ENCODE assay signal across 8 mouse cellular contexts in the genomic region with DNA sequence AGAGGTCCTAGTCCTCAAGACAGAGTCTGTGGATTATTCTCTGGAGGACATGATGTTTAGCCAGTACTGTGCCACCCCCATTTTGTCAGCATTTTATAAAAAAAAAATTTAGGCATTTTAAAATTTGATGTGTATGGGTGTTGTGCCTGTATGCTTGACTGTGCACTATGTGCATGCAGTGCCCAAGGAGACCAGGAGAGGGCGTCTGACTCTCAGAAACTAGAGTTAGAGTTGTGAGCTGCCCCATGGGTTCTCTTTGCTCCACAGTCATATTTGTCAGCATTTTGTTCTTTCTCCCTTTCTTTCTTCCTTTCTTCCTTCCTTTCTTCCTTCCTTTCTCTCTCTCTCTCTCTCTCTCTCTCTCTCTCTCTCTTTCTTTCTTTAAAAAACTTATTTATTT. TPM values are rescaled to one million over a fixed set of nuclear protein-coding genes. Genes with fewer than 3 reads are reported as not detected.
DNase-seq lines count a peak whose midpoint lies in the region; ATAC-seq and TF ChIP-seq lines count a peak whose summit lies in the region.

No protein-coding gene starts in this region.

- no peak overlapping the region for H3K9ac ChIP-seq in hindbrain, postnatal 0 days (replicated peaks; ENCODE audit: low read length)
- H3K9ac ChIP-seq in hindbrain, embryonic 16.5 days (ENCODE audit: low read depth, low read length) = no peak overlapping the region
- H3K9ac ChIP-seq in ES-E14 (ENCODE audit: insufficient read depth, low read depth, low read length, poor library complexity, severe bottlenecking) = no peak overlapping the region
- H3K9ac ChIP-seq in liver, postnatal 0 days (replicated peaks) = no peak overlapping the region
- no peak overlapping the region for H3K9ac ChIP-seq in heart, embryonic 12.5 days
- no peak overlapping the region for H3K9ac ChIP-seq in forebrain, embryonic 13.5 days

- no peak for ATAC-seq in hindbrain, postnatal 0 days
- ATAC-seq in hindbrain, embryonic 16.5 days = no peak
- ATAC-seq in liver, postnatal 0 days = no peak
- ATAC-seq in heart, embryonic 12.5 days (ENCODE audit: insufficient number of reproducible peaks, low FRiP score) = no peak
- ATAC-seq in forebrain, embryonic 13.5 days = no peak

- no peak overlapping the region for H3K27ac ChIP-seq in hindbrain, postnatal 0 days
- no peak overlapping the region for H3K27ac ChIP-seq in hindbrain, embryonic 16.5 days (ENCODE audit: low read depth, low read length)
- no peak overlapping the region for H3K27ac ChIP-seq in ES-E14 (ENCODE audit: insufficient read depth, low read depth, low read length, poor library complexity, severe bottlenecking)
- H3K27ac ChIP-seq in liver, postnatal 0 days (ENCODE audit: low read depth) = no peak overlapping the region
- H3K27ac ChIP-seq in heart, embryonic 12.5 days (ENCODE audit: poor library complexity, severe bottlenecking) = no peak overlapping the region
- no peak overlapping the region for H3K27ac ChIP-seq in forebrain, embryonic 13.5 days

- H3K4me2 ChIP-seq in hindbrain, postnatal 0 days (ENCODE audit: low read depth, low read length) = no peak overlapping the region
- no peak overlapping the region for H3K4me2 ChIP-seq in hindbrain, embryonic 16.5 days (ENCODE audit: low read length)
- no peak overlapping the region for H3K4me2 ChIP-seq in liver, postnatal 0 days (ENCODE audit: low read depth, low read length)
- no peak overlapping the region for H3K4me2 ChIP-seq in heart, embryonic 12.5 days
- H3K4me2 ChIP-seq in forebrain, embryonic 13.5 days = no peak overlapping the region

- H3K4me3 ChIP-seq in hindbrain, postnatal 0 days (ENCODE audit: low read length) = no peak overlapping the region
- H3K4me3 ChIP-seq in hindbrain, embryonic 16.5 days (ENCODE audit: low read length) = no peak overlapping the region
- no peak overlapping the region for H3K4me3 ChIP-seq in ES-E14 (ENCODE audit: insufficient read depth in 1 of 2, low read depth in 1 of 2, low read length in 2 of 2, poor library complexity in 1 of 2, severe bottlenecking in 1 of 2)
- no peak overlapping the region for H3K4me3 ChIP-seq in liver, postnatal 0 days (ENCODE audit: low read depth, low read length)
- H3K4me3 ChIP-seq in heart, embryonic 12.5 days = no peak overlapping the region
- no peak overlapping the region for H3K4me3 ChIP-seq in forebrain, embryonic 13.5 days

- H3K4me1 ChIP-seq in hindbrain, postnatal 0 days (ENCODE audit: insufficient read depth, low read length) = no peaks in the 10 kb centered on the region
- no peaks in the 10 kb centered on the region for H3K4me1 ChIP-seq in hindbrain, embryonic 16.5 days (ENCODE audit: control insufficient read depth, insufficient read depth, low read depth, low read length)
- H3K4me1 ChIP-seq in ES-E14 (ENCODE audit: control insufficient read depth in 2 of 2, insufficient read depth in 2 of 2, low read length in 2 of 2, poor library complexity in 1 of 2) = peaks cover 0 to 8% of the 10 kb centered on the region in 2 experiments; a peak in 1 of 4 replicates
- H3K4me1 ChIP-seq in liver, postnatal 0 days (ENCODE audit: insufficient read depth) = no peaks in the 10 kb centered on the region
- no peaks in the 10 kb centered on the region for H3K4me1 ChIP-seq in heart, embryonic 12.5 days (replicated peaks)
- 0 out of 2 replicates have a peak, but pooled peaks cover 7% of the 10 kb centered on the region for H3K4me1 ChIP-seq in forebrain, embryonic 13.5 days

- WGBS in hindbrain, postnatal 0 days = 41% methylated on average over 1 of the region's 1 CpGs
- 36% methylated on average over 1 of the region's 1 CpGs for WGBS in hindbrain, embryonic 16.5 days
- WGBS in liver, postnatal 0 days (ENCODE audit: insufficient replicate concordance) = 21% methylated on average over 1 of the region's 1 CpGs
- WGBS in heart, embryonic 12.5 days = 12% methylated on average over 1 of the region's 1 CpGs
- 21% methylated on average over 1 of the region's 1 CpGs for WGBS in forebrain, embryonic 13.5 days

- no peaks in the 10 kb centered on the region for H3K9me3 ChIP-seq in hindbrain, postnatal 0 days (ENCODE audit: low read length)
- no peaks in the 10 kb centered on the region for H3K9me3 ChIP-seq in hindbrain, embryonic 16.5 days (ENCODE audit: control insufficient read depth, low read length)
- no peaks in the 10 kb centered on the region for H3K9me3 ChIP-seq in ES-E14 (ENCODE audit: control insufficient read depth, insufficient read depth, low read depth, low read length)
- H3K9me3 ChIP-seq in liver, postnatal 0 days (ENCODE audit: low read length) = no peaks in the 10 kb centered on the region
- no peaks in the 10 kb centered on the region for H3K9me3 ChIP-seq in heart, embryonic 12.5 days (replicated peaks)
- H3K9me3 ChIP-seq in forebrain, embryonic 13.5 days (replicated peaks) = no peaks in the 10 kb centered on the region; the same call in 1 of the 2 replicates

- H3K36me3 ChIP-seq in hindbrain, postnatal 0 days (ENCODE audit: insufficient read depth, low read length) = peaks cover 3% of the 10 kb centered on the region
- peaks cover 5% of the 10 kb centered on the region; the same call in 1 of the 2 replicates for H3K36me3 ChIP-seq in hindbrain, embryonic 16.5 days (ENCODE audit: control insufficient read depth, insufficient read depth, low read length)
- no peaks in the 10 kb centered on the region for H3K36me3 ChIP-seq in ES-E14 (ENCODE audit: control insufficient read depth, insufficient read depth, low read length, poor library complexity, severe bottlenecking)
- H3K36me3 ChIP-seq in liver, postnatal 0 days (replicated peaks; ENCODE audit: insufficient read depth, low read length) = no peaks in the 10 kb centered on the region
- H3K36me3 ChIP-seq in heart, embryonic 12.5 days = no peaks in the 10 kb centered on the region
- no peaks in the 10 kb centered on the region for H3K36me3 ChIP-seq in forebrain, embryonic 13.5 days (ENCODE audit: poor library complexity, severe bottlenecking)

- TF ChIP-seq CTCF in hindbrain, postnatal 0 days (IDR thresholded peaks at IDR 0.05; ENCODE audit: low read depth) = peak; percentile 64
- peak; percentile 72 for TF ChIP-seq CTCF in liver, postnatal 0 days (IDR thresholded peaks at IDR 0.05; ENCODE audit: low read depth)

- TF ChIP-seq EP300 in liver, postnatal 0 days (IDR thresholded peaks at IDR 0.05; ENCODE audit: low read depth) = no peak

- peak; percentile 58 for DNase-seq in hindbrain, postnatal 0 days (ENCODE audit: low spot score)
- DNase-seq in 416B (ENCODE audit: low read depth) (peak; percentile 80), ES-E14 (ENCODE audit: low read depth, low spot score) (peak; percentile 54)
- peak; percentile 77 for DNase-seq in liver, postnatal 0 days
- DNase-seq in layer of hippocampus, postnatal 25 days (ENCODE audit: extremely low spot score in 1 of 2, low spot score in 1 of 2) = no peak

- in situ Hi-C loops in ES-E14 (cut with MboI; ENCODE audit: low sequenced_read_pairs in 2 of 2, unreplicated experiment in 2 of 2) = no loop called here

- no peaks in the 10 kb centered on the region for H3K27me3 ChIP-seq in hindbrain, postnatal 0 days (ENCODE audit: insufficient read depth, low read length)
- H3K27me3 ChIP-seq in hindbrain, embryonic 16.5 days (replicated peaks; ENCODE audit: control insufficient read depth, insufficient read depth, low read length) = no peaks in the 10 kb centered on the region
- H3K27me3 ChIP-seq in liver, postnatal 0 days (ENCODE audit: insufficient read depth, low read length) = no peaks in the 10 kb centered on the region
- peaks cover 51% of the 10 kb centered on the region for H3K27me3 ChIP-seq in heart, embryonic 12.5 days (replicated peaks)
- H3K27me3 ChIP-seq in forebrain, embryonic 13.5 days = no peaks in the 10 kb centered on the region

TF ChIP-seq in ES-E14, 5 proteins besides CTCF, POLR2A, EP300 and RAD21:
- TF ChIP-seq HCFC1 (IDR thresholded peaks at IDR 0.05; ENCODE audit: borderline replicate concordance, insufficient read depth, low read length) = no peak
- TF ChIP-seq ZC3H11A (IDR thresholded peaks at IDR 0.05; ENCODE audit: borderline replicate concordance, low read depth, low read length) = peak; percentile 35; the same call in 1 of the 2 replicates
- TF ChIP-seq MAFK (IDR thresholded peaks at IDR 0.05; ENCODE audit: insufficient read depth, low read depth, low read length) = no peak
- no peak for TF ChIP-seq CHD2 (IDR thresholded peaks at IDR 0.05; ENCODE audit: low read depth, low read length)
- TF ChIP-seq ZNF384 (IDR thresholded peaks at IDR 0.05; ENCODE audit: low read depth, low read length) = no peak

RNA-seq across cellular contexts. Expression of gene Trim14, which starts 8.4 kb away (rescaled TPM):
- 1.5 and 3.0 TPM in 2 replicates for total RNA-seq in hindbrain, postnatal 0 days (2014; rRNA removed)
- polyA plus RNA-seq in hindbrain, postnatal 0 days (2015; fragmentation: Nextera tagmentation; extraction: Ambion mirVana) = 1.2 and 1.7 TPM in 2 replicates
- polyA plus RNA-seq in hindbrain, embryonic 16.5 days (2015; fragmentation: Nextera tagmentation; extraction: Ambion mirVana) = 0.85 and 1.2 TPM in 2 replicates
- total RNA-seq in ES-E14 (2012; rRNA removed) = 0.58 and 1.2 TPM in 2 replicates
- 14.1 and 16.2 TPM in 2 replicates for polyA plus RNA-seq in liver, postnatal 0 days (2015; fragmentation: Nextera tagmentation; extraction: Ambion mirVana)
- polyA plus RNA-seq in heart, embryonic 12.5 days (2016; fragmentation: Nextera tagmentation; extraction: Ambion mirVana) = 0.78 and 1.5 TPM in 2 replicates
- 0.30 and 0.43 TPM in 2 replicates for polyA plus RNA-seq in forebrain, embryonic 13.5 days (2015; fragmentation: Nextera tagmentation; extraction: Ambion mirVana)
- under 1 TPM; 0.42 to 0.54 TPM for total RNA-seq in layer of hippocampus, postnatal 25 days (2021)

RNA-seq across cellular contexts. Expression of gene Nans, which starts 55.3 kb away (rescaled TPM):
- 80.2 and 85.9 TPM in 2 replicates for total RNA-seq in hindbrain, postnatal 0 days (2014; rRNA removed)
- 57.6 and 60.4 TPM in 2 replicates for polyA plus RNA-seq in hindbrain, postnatal 0 days (2015; fragmentation: Nextera tagmentation; extraction: Ambion mirVana)
- polyA plus RNA-seq in hindbrain, embryonic 16.5 days (2015; fragmentation: Nextera tagmentation; extraction: Ambion mirVana) = 73.7 and 77.1 TPM in 2 replicates
- total RNA-seq in ES-E14 (2012; rRNA removed) = 56.4 and 75.4 TPM in 2 replicates
- 23.8 and 25.0 TPM in 2 replicates for polyA plus RNA-seq in liver, postnatal 0 days (2015; fragmentation: Nextera tagmentation; extraction: Ambion mirVana)
- polyA plus RNA-seq in heart, embryonic 12.5 days (2016; fragmentation: Nextera tagmentation; extraction: Ambion mirVana) = 62.2 and 68.3 TPM in 2 replicates
- polyA plus RNA-seq in forebrain, embryonic 13.5 days (2015; fragmentation: Nextera tagmentation; extraction: Ambion mirVana) = 71.0 and 74.0 TPM in 2 replicates
- 10 to 100 TPM; 20.3 to 24.5 TPM for total RNA-seq in layer of hippocampus, postnatal 25 days (2021)

RNA-seq across cellular contexts. Expression of gene Coro2a, which starts 57.7 kb away (rescaled TPM):
- total RNA-seq in hindbrain, postnatal 0 days (2014; rRNA removed) = 24.5 and 26.7 TPM in 2 replicates
- polyA plus RNA-seq in hindbrain, postnatal 0 days (2015; fragmentation: Nextera tagmentation; extraction: Ambion mirVana) = 5.9 and 6.2 TPM in 2 replicates
- polyA plus RNA-seq in hindbrain, embryonic 16.5 days (2015; fragmentation: Nextera tagmentation; extraction: Ambion mirVana) = 7.9 and 10.2 TPM in 2 replicates
- 1.6 and 2.5 TPM in 2 replicates for total RNA-seq in ES-E14 (2012; rRNA removed)
- 1.7 and 2.2 TPM in 2 replicates for polyA plus RNA-seq in liver, postnatal 0 days (2015; fragmentation: Nextera tagmentation; extraction: Ambion mirVana)
- 0.15 and 0.34 TPM in 2 replicates for polyA plus RNA-seq in heart, embryonic 12.5 days (2016; fragmentation: Nextera tagmentation; extraction: Ambion mirVana)
- 1.8 TPM in 2 replicates for polyA plus RNA-seq in forebrain, embryonic 13.5 days (2015; fragmentation: Nextera tagmentation; extraction: Ambion mirVana)
- 10 to 100 TPM; 17.3 to 18.6 TPM for total RNA-seq in layer of hippocampus, postnatal 25 days (2021)

Comparison
In these comparisons a context has a peak if more than half of its experiments do, and no peak if none do; other contexts are left out.
1. DNase-seq: peak in hindbrain, postnatal 0 days (single experiment), 416B (single experiment), ES-E14 (single experiment) and liver, postnatal 0 days (single experiment); none in layer of hippocampus, postnatal 25 days (0 of 2).